Mouse (Mus musculus): ENCODE measurements around the gene Chadl. TPM values are rescaled to one million over a fixed set of nuclear protein-coding genes. Genes with fewer than 3 reads are reported as not detected.
"Not testable (repeated sequence)": the region's sequence is repeated elsewhere in the genome, so short reads cannot be mapped to it uniquely, and the experiment has no call there.

The Chadl gene
- total RNA-seq, 2 experiments from 2014 or later = 24.0 to 31.8 TPM

GRCm38 (mm10) chr15:81701350-81701749 is 4.3 kb upstream of the Chadl start:
- DNase-seq (ENCODE audit: low spot score in 2 of 2) = not testable (repeated sequence)

- DNase-seq (ENCODE audit: low spot score in 2 of 2) = no peak
These were observed 3.5 kb upstream of the Chadl start for GRCm38 (mm10) chr15:81700601-81701000.

- no peak for DNase-seq (ENCODE audit: low spot score in 2 of 2)
These were observed 3.1 kb upstream of the Chadl start for GRCm38 (mm10) chr15:81700161-81700560.

GRCm38 (mm10) chr15:81698532-81698931 is 1.4 kb upstream of the Chadl start:
- no peak for DNase-seq (ENCODE audit: low spot score in 2 of 2)

GRCm38 (mm10) chr15:81697847-81698246 is 760 bp upstream of the Chadl start:
- DNase-seq (ENCODE audit: low spot score in 2 of 2) = peak in 1 of 2 experiments; percentile 36

- peak in 1 of 2 experiments; percentile 24 for DNase-seq (ENCODE audit: low spot score in 2 of 2)
These were observed 2.2 kb downstream of the Chadl start for GRCm38 (mm10) chr15:81694891-81695290.

GRCm38 (mm10) chr15:81693967-81694881 is 2.9 kb downstream of the Chadl start:
- peak; percentile 83 to 88 for DNase-seq (ENCODE audit: low spot score in 2 of 2)

- peak in 1 of 2 experiments; percentile 24 for DNase-seq (ENCODE audit: low spot score in 2 of 2)
These were observed 3.6 kb downstream of the Chadl start for GRCm38 (mm10) chr15:81693366-81693966.

- no peak for DNase-seq (ENCODE audit: low spot score in 2 of 2)
These were observed 16.7 kb downstream of the Chadl start for GRCm38 (mm10) chr15:81680301-81680805.

GRCm38 (mm10) chr15:81676637-81677036 is 20.4 kb downstream of the Chadl start:
- no peak for DNase-seq (ENCODE audit: low spot score in 2 of 2)

- peak; percentile 56 to 58 for DNase-seq (ENCODE audit: low spot score in 2 of 2)
These were observed 26.9 kb downstream of the Chadl start for GRCm38 (mm10) chr15:81670231-81670640.

- DNase-seq (ENCODE audit: low spot score in 2 of 2) = no peak
These were observed 30.1 kb downstream of the Chadl start for GRCm38 (mm10) chr15:81666957-81667356.

- peak; percentile 89 to 92 for DNase-seq (ENCODE audit: low spot score in 2 of 2)
These were observed 33.2 kb downstream of the Chadl start, which contains the start of gene L3mbtl2 for GRCm38 (mm10) chr15:81663697-81664561. L3mbtl2 (plus strand) TSS chr15:81663889.

- no peak for DNase-seq (ENCODE audit: low spot score in 2 of 2)
These were observed 33.8 kb downstream of the Chadl start for GRCm38 (mm10) chr15:81663281-81663680.

- no peak for DNase-seq (ENCODE audit: low spot score in 2 of 2)
These were observed 35.4 kb downstream of the Chadl start for GRCm38 (mm10) chr15:81661701-81662100.

- peak in 1 of 2 experiments; percentile 19 for DNase-seq (ENCODE audit: low spot score in 2 of 2)
These were observed 46.5 kb downstream of the Chadl start for GRCm38 (mm10) chr15:81650636-81651035.

- DNase-seq (ENCODE audit: low spot score in 2 of 2) = no peak
These were observed 47.3 kb downstream of the Chadl start for GRCm38 (mm10) chr15:81649516-81650455.

Measured in layer of hippocampus, postnatal 10 days (tissue).